Mouse (Mus musculus): Measurements from ENCODE around the gene Kpna4.

DNA sequence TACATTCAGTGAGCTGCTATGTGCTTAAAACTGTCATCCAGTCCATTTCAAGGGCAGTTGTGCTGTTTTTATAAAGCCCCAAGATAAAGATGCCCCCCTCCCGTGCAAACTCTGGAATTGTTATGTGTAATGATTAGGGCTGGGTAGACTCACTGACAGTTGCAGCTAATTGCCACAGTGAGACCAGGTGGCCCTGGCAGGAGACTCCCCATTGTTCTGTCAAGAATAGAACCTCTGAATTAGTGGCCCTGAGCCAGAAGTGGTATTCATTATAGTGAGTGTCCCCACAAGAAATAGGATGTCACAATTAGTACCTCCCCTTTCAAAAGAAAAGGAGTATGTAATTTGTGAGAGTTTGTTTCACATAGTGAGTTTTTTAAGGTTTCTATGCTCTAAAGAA, 48.3 kb upstream of the Kpna4 start:
- no peak for TF ChIP-seq CTCF (IDR thresholded peaks at IDR 0.05; ENCODE audit: low read depth)
- TF ChIP-seq EP300 (IDR thresholded peaks at IDR 0.05; ENCODE audit: low read depth): no peak

All from liver, embryonic 14.5 days (tissue).